Mouse (Mus musculus) kidney, embryonic 16.5 days (tissue): ENCODE measurements around the gene Hist1h1d. TPM values are rescaled to one million over a fixed set of nuclear protein-coding genes. Genes with fewer than 3 reads are reported as not detected.
"Not testable (repeated sequence)": the region's sequence is repeated elsewhere in the genome, so short reads cannot be mapped to it uniquely, and the experiment has no call there.

Experiments
- ATAC-seq: fragments of 200-750 bp; cut with Nextera tagmentation; 2 replicates; pipeline ENCODE4 v1.8.0; 2017; ENCODE audit warnings: moderate TSS enrichment; ENCODE audit not compliant: low FRiP score, low TSS enrichment
- H3K27ac ChIP-seq: fragments of 300-500 bp; sonication (generic); 2 replicates; pipeline ENCODE4 v1.5.1; 2014; ENCODE audit warnings: low read length
- H3K27me3 ChIP-seq: fragments of 300-500 bp; sonication (generic); 2 replicates; pipeline ENCODE4 v1.6.1; 2014; ENCODE audit warnings: low read length, control low read depth, mixed read lengths; ENCODE audit not compliant: insufficient read depth
- H3K36me3 ChIP-seq: fragments of 300-500 bp; sonication (generic); 2 replicates; pipeline ENCODE4 v1.6.1; 2014; ENCODE audit warnings: low read length, control low read depth, mixed read lengths; ENCODE audit not compliant: insufficient read depth
- H3K4me1 ChIP-seq: fragments of 300-500 bp; sonication (generic); 2 replicates; pipeline ENCODE4 v1.6.1; 2014; ENCODE audit warnings: low read length, control low read depth, mixed read lengths; ENCODE audit not compliant: insufficient read depth
- H3K4me2 ChIP-seq: fragments of 300-500 bp; sonication (generic); replicated peaks from 2 replicates; pipeline ENCODE4 v1.6.1; 2014; ENCODE audit warnings: low read depth, low read length
- H3K4me3 ChIP-seq: fragments of 300-500 bp; sonication (generic); 2 replicates; pipeline ENCODE4 v1.5.1; 2014; ENCODE audit warnings: mild to moderate bottlenecking, low read length
- H3K9ac ChIP-seq: fragments of 300-500 bp; sonication (generic); replicated peaks from 2 replicates; pipeline ENCODE4 v1.6.1; 2014; ENCODE audit warnings: low read length
- H3K9me3 ChIP-seq: fragments of 300-500 bp; sonication (generic); 2 replicates; pipeline ENCODE4 v1.6.1; 2016; ENCODE audit warnings: low read length, control low read depth
- WGBS: fragments of 180-500 bp; shearing (Covaris S2); extraction: QIAGEN DNeasy Blood & Tissue Kit; methylation state at CpG from one replicate; pipeline ENCODE4 v1.1.7; 2014; 5-methylcytosine and 5-hydroxymethylcytosine counted together
- polyA plus RNA-seq: library from polyadenylated mRNA; unstranded; fragments of >200 nt; fragmentation: Nextera tagmentation; extraction: Ambion mirVana; gene quantifications from 2 replicates; pipeline ENCODE4 v1.2.1, GENCODE M21; 2015

Gene Hist1h1d
- polyA plus RNA-seq, 1 experiment from 2014 or later, result 0.37 TPM

GRCm38 (mm10) chr13:23535137-23536075 is 17.7 kb upstream of the Hist1h1d start, which contains the start of gene Hist1h3g:
Hist1h3g (plus strand) TSS chr13:23535422.
- Histone ChIP-seq H3K9ac (peak within 1 kb of the TSS; percentile 82), H3K4me2 (peak within 1 kb of the TSS; percentile 72), H3K4me3 (peak within 1 kb of the TSS; percentile 61), H3K4me1 (peaks cover 35% of the 10 kb centered on the region), H3K27ac (peak within 1 kb of the TSS; percentile 89)
- ATAC-seq, result peak; percentile 92
- H3K36me3 ChIP-seq, H3K27me3 ChIP-seq, H3K9me3 ChIP-seq: not testable (repeated sequence)
- WGBS, result under 1% methylated on average over 32 of the region's 62 CpGs

GRCm38 (mm10) chr13:23536076-23536822 is 16.8 kb upstream of the Hist1h1d start:
- peak overlapping the region; percentile 79 for H3K27ac ChIP-seq

GRCm38 (mm10) chr13:23537006-23537710 is 15.9 kb upstream of the Hist1h1d start:
- H3K4me2 ChIP-seq, result peak overlapping the region; percentile 72
- no peaks in the 10 kb centered on the region for H3K36me3 ChIP-seq
- H3K9ac ChIP-seq, result no peak overlapping the region
- H3K9me3 ChIP-seq, result no peaks in the 10 kb centered on the region
- H3K4me3 ChIP-seq, result peak overlapping the region; percentile 27
- no peaks in the 10 kb centered on the region for H3K27me3 ChIP-seq
- WGBS, result 67% methylated on average over 3 of the region's 3 CpGs
- H3K4me1 ChIP-seq, result peaks cover 39% of the 10 kb centered on the region
- 0 out of 2 replicates have a peak overlapping the region, but pooled peaks have one; percentile 0 for H3K27ac ChIP-seq
- no peak for ATAC-seq

More at GRCm38 (mm10) chr13:23536076-23536822, 16.8 kb upstream of the Hist1h1d start:
- Histone ChIP-seq H3K9me3 (no peaks in the 10 kb centered on the region), H3K9ac (peak overlapping the region; percentile 70), H3K4me2 (peak overlapping the region; percentile 72), H3K36me3 (no peaks in the 10 kb centered on the region), H3K27me3 (no peaks in the 10 kb centered on the region), H3K4me3 (peak overlapping the region; percentile 61), H3K4me1 (peaks cover 39% of the 10 kb centered on the region)
- no peak for ATAC-seq
- WGBS, result 17% methylated on average over 7 of the region's 7 CpGs

DNA sequence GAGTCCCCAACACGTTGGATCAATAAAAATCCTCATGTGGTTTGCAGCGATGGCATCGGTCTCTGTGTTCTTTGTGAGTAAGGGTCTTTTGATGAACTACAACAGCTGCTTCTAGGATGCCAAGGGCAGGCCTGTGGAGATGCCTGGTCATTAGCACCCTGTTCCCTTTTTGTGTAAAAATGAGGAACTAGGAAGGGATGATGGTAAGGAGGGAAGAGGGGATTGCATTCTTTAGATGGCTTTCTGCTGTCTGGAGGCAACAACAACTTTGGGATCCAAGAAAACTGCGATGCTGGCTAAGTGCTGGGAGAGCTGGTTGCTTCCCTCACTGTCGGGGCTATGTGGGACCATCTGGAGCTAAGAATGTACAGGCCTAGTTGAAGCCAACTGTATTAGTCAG is 14.8 kb upstream of the Hist1h1d start:
- 63% methylated on average over 5 of the region's 5 CpGs for WGBS
- H3K9me3 ChIP-seq, result no peaks in the 10 kb centered on the region
- no peaks in the 10 kb centered on the region for H3K36me3 ChIP-seq
- ATAC-seq, result no peak
- no peak overlapping the region for H3K4me2 ChIP-seq
- H3K27ac ChIP-seq, result no peak overlapping the region
- no peaks in the 10 kb centered on the region for H3K27me3 ChIP-seq
- H3K9ac ChIP-seq, result no peak overlapping the region
- peaks cover 28% of the 10 kb centered on the region for H3K4me1 ChIP-seq
- no peak overlapping the region for H3K4me3 ChIP-seq

DNA sequence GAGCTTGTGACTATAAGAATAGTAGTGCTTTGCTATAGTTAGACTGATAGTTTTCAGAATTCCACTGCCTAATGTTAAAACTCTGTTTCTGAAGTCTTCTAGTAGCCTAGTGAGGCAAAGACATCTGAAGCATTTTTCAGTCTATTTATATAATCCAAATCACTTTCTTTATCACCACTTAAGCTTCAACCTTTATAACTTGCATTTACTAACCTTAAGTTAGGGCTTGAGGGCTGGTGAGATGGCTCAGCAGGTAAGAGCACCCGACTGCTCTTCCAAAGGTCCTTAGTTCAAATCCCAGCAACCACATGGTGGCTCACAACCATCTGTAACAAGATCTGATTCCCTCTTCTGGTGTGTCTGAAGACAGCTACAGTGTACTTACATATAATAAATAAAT is 13.2 kb upstream of the Hist1h1d start:
- not testable (repeated sequence) for H3K9me3 ChIP-seq, H3K27me3 ChIP-seq, H3K4me3 ChIP-seq, ATAC-seq, H3K4me2 ChIP-seq, H3K36me3 ChIP-seq, H3K9ac ChIP-seq, H3K27ac ChIP-seq
- 67% methylated on average over 1 of the region's 1 CpGs for WGBS
- H3K4me1 ChIP-seq, result peaks cover 20% of the 10 kb centered on the region

GRCm38 (mm10) chr13:23541497-23541896 is 11.6 kb upstream of the Hist1h1d start:
- ATAC-seq, result no peak
- Histone ChIP-seq H3K4me2 (no peak overlapping the region), H3K36me3 (no peaks in the 10 kb centered on the region), H3K27ac (no peak overlapping the region), H3K9ac (no peak overlapping the region), H3K4me1 (peaks cover 15% of the 10 kb centered on the region), H3K27me3 (no peaks in the 10 kb centered on the region), H3K9me3 (no peaks in the 10 kb centered on the region), H3K4me3 (no peak overlapping the region)
- 82% methylated on average over 3 of the region's 3 CpGs for WGBS

DNA sequence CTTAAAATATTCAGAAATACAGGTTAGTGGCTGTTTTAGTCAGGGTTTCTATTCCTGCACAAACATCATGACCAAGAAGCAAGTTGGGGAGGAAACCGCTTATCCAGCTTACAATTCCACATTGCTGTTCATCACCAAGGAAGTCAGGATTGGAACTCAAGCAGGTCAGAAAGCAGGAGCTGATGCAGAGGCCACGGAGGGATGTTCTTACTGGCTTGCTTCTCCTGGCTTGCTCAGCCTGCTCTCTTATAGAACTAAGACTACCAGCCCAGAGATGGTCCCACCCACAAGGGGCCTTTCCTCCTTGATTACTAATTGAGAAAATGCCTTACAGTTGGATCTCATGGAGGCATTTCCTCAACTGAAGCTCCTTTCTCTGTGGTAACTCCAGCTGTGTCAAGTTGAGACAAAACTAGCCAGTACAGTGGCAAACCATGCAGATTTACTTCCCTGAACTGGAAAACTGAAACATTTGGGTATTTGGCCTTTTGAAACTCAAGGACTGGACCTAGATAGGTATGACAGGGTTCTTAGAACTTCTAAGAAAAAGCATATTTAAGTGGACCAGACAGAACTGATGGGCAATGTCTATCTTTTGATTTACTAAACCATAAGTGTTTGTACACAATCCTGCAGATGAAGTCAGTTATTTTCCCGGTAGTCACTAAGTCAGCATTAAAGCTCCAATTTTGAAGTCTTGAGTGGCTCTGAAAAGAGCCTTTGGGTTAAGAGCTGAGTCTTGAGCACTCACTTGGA is 10.7 kb upstream of the Hist1h1d start:
- peak overlapping the region; percentile 74 for H3K9ac ChIP-seq
- not testable (repeated sequence) for ATAC-seq, H3K4me1 ChIP-seq, H3K36me3 ChIP-seq, H3K27me3 ChIP-seq, H3K9me3 ChIP-seq
- WGBS, result 4% methylated on average over 3 of the region's 3 CpGs
- H3K4me3 ChIP-seq, result peak overlapping the region; percentile 54
- H3K27ac ChIP-seq, result peak overlapping the region; percentile 92
- H3K4me2 ChIP-seq, result peak overlapping the region; percentile 56

DNA sequence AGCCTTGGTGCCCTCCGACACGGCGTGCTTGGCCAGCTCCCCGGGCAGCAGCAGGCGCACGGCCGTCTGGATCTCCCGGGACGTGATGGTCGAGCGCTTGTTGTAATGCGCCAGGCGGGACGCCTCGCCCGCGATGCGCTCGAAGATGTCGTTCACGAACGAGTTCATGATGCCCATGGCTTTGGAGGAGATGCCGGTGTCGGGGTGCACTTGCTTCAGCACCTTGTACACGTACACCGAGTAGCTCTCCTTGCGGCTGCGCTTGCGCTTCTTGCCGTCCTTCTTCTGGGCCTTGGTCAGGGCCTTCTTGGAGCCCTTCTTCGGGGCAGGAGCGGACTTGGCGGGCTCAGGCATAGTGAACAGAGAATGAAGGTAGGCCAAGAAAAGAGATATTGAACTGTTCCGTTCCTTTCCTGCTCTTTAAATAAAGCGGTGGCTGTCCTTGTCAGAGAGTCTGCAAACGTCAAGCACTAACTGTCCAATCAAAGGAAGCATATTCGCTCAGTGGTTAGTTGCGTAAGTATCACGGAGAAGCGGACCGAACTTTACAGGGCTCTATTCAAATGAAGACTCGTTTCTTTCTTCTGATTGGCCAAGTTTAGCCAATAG is 10.0 kb upstream of the Hist1h1d start, which contains the start of gene Hist1h2bh:
Gene Hist1h2bh, minus strand, starts transcription at position 394 of the 609 bp plus-strand sequence.
- not testable (repeated sequence) for H3K27me3 ChIP-seq, H3K9me3 ChIP-seq, H3K36me3 ChIP-seq, H3K4me1 ChIP-seq
- peak; percentile 96 for ATAC-seq
- under 1% methylated on average over 30 of the region's 42 CpGs for WGBS
- Histone ChIP-seq H3K4me2 (peak within 1 kb of the TSS; percentile 86), H3K27ac (peak within 1 kb of the TSS; percentile 97), H3K4me3 (peak within 1 kb of the TSS; percentile 54), H3K9ac (peak within 1 kb of the TSS; percentile 74)
